Mouse (Mus musculus): Measurements from ENCODE around the gene Npm3. TPM values are rescaled to one million over a fixed set of nuclear protein-coding genes. Genes with fewer than 3 reads are reported as not detected.

Gene Npm3
- polyA plus RNA-seq (2016; fragmentation: Nextera tagmentation; extraction: Ambion mirVana) = 9.2 and 10.2 TPM in 2 replicates

DNA sequence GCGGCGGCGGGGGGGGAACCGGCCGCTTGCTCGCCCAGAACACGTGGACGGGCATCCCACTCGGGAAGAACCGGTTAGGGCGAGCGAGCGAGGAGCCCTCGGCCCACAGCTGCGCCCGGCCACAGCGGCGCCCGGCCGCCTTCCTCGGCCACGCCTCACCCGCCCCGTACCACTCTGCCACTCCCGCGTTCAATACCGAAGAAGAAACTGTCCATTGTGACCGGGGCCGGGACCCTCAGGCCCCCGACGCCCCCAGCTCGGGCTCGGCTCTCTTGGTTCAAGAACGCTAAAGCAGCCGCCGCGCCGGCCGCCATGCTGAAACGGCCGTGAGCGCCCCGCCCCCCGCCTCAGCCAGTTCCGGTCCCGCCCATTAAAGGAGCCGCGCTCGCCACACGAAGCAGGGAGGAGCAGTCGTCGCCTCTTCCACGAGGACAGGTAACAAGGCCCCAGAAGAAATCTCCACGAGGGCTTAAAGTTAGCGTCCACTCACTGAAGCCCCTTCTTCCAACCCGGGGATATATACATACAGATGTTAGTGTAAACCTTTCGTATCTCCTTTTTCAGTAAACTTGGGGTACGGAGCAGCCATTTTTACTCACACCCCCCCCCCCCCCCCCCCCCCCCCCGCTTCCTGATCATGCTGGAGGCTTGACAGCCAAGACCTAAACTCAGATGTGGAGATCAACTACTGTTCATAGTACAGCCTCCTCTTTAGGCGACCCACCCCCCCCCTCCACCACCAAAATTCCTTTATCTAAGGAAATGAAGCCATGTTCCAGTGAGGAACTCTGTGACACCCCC lies at the start of gene Npm3:
Gene Npm3, minus strand, starts transcription at position 349 of the 801 bp plus-strand sequence.
- peak within 1 kb of the TSS; percentile 97 for H3K4me3 ChIP-seq
- peak; percentile 91 for DNase-seq (ENCODE audit: low spot score)
- peak within 1 kb of the TSS; percentile 88 for H3K27ac ChIP-seq
- peaks cover 38% of the 10 kb centered on the region for H3K27me3 ChIP-seq (ENCODE audit: insufficient read depth, poor library complexity, severe bottlenecking)
- H3K9me3 ChIP-seq = no peaks in the 10 kb centered on the region
- peaks cover 39% of the 10 kb centered on the region for H3K36me3 ChIP-seq
- peaks cover 42% of the 10 kb centered on the region for H3K4me1 ChIP-seq (replicated peaks)
- WGBS = under 1% methylated on average over 60 of the region's 60 CpGs

DNA sequence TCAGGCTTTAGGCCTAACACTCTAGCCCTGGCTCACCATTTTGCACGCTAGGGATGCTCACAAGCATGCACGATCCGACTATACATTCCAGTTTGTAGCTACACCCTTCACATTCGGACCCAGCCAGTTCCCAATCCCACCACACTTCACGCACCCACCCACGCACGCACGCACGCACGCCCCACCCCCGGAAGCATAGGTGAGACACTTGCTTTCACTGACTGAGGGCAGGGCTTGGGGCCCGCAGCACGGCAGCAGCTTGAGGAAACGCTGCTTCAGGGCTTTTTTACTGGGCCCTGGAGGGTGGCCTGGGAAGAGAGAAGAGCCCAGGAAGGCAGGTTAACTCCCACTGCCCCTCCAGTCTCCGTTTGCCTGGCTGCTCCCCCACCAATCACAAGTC lies 47.5 kb upstream of the Npm3 start:
- peaks cover 12% of the 10 kb centered on the region for H3K4me1 ChIP-seq (replicated peaks)
- 77% methylated on average over 15 of the region's 15 CpGs for WGBS
- DNase-seq (ENCODE audit: low spot score) = no peak
- H3K36me3 ChIP-seq = no peaks in the 10 kb centered on the region
- H3K4me3 ChIP-seq = no peak overlapping the region
- no peaks in the 10 kb centered on the region for H3K9me3 ChIP-seq
- H3K27ac ChIP-seq = no peak overlapping the region
- no peaks in the 10 kb centered on the region; the same call in 1 of the 2 replicates for H3K27me3 ChIP-seq (ENCODE audit: insufficient read depth, poor library complexity, severe bottlenecking)

DNA sequence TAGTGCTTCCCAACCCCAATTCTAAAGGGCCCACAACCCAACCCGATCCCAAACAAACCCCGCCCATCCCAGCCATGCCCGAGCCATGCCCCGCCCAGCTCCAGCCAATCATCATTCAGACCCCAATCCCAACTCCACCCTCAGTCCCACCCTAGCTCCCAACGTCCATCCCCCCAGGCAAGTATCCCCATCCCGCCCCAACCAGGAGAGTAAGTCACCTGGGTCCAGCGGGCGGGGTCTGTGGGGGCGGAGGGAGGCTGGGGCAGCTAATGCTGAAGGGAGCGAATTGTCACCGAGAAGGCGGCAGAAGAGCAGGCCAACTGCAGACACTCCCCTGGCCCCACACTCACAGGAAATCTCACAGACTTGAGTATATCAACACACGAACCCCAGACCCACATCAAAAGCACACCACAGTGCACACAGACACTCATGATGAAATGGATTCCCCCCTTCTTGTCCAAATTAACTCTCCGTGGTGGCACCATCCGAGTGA lies 46.7 kb upstream of the Npm3 start:
- peak overlapping the region; percentile 47 for H3K4me3 ChIP-seq
- 11% methylated on average over 15 of the region's 15 CpGs for WGBS
- peak; percentile 40 for DNase-seq (ENCODE audit: low spot score)

DNA sequence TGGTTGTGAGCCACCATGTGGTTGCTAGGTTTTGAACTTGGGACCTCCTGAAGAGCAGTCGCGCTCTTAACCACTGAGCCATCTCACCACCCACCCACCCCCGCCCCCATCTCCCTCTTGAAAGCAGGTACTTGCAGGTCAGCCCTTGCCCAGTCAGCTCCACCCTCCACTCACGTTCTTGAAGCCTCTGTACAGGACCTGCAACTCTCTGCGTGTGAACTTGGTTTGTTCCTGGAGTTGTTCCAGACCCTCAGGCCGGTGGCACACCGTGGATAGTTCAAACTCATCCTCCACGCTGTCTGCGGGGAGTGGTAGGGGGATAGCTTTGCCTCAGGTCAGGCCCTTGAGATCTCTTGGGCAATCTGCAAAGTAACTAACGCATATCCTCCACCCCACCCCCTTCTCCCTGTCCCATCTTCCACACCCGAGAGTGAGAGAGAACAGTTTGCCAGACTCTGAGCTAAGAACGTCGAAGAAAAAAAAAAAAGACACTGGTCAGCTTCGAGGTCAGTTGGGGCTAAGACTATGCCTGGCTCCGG lies 46.1 kb upstream of the Npm3 start:
- H3K36me3 ChIP-seq = no peaks in the 10 kb centered on the region
- H3K27ac ChIP-seq = no peak overlapping the region
- no peak for DNase-seq (ENCODE audit: low spot score)
- WGBS = 29% methylated on average over 15 of the region's 15 CpGs
- H3K27me3 ChIP-seq (ENCODE audit: insufficient read depth, poor library complexity, severe bottlenecking) = no peaks in the 10 kb centered on the region
- peaks cover 12% of the 10 kb centered on the region for H3K4me1 ChIP-seq (replicated peaks)
- peak overlapping the region; percentile 47 for H3K4me3 ChIP-seq
- no peaks in the 10 kb centered on the region for H3K9me3 ChIP-seq

More for the DNA sequence above, 46.7 kb upstream of the Npm3 start:
- no peaks in the 10 kb centered on the region for H3K27me3 ChIP-seq (ENCODE audit: insufficient read depth, poor library complexity, severe bottlenecking)
- H3K9me3 ChIP-seq = no peaks in the 10 kb centered on the region
- H3K4me1 ChIP-seq (replicated peaks) = peaks cover 12% of the 10 kb centered on the region
- H3K27ac ChIP-seq = 0 out of 2 replicates have a peak overlapping the region, but pooled peaks have one; percentile 16
- H3K36me3 ChIP-seq = no peaks in the 10 kb centered on the region

DNA sequence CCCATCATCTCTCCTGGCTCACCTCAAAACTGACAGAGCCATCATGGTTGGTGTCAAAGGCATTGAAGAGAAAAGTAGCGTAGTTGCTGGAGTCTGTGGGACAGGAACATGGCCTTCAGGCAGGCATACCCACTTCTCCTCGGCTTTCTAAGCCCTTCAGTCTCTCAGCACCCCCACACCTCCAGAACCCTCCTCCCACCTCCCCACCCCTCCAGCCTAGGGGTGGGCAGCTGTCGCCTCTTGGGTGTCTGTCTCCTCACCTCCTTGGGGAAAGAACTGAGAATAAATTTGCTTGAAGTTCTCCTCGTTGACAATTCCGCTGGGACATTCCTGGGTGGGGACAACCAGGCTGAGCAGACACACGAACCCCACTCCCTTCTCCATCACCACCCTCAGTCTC lies 45.3 kb upstream of the Npm3 start:
- no peak overlapping the region for H3K4me3 ChIP-seq
- no peaks in the 10 kb centered on the region for H3K27me3 ChIP-seq (ENCODE audit: insufficient read depth, poor library complexity, severe bottlenecking)
- no peak for DNase-seq (ENCODE audit: low spot score)
- H3K27ac ChIP-seq = no peak overlapping the region
- H3K9me3 ChIP-seq = no peaks in the 10 kb centered on the region
- H3K4me1 ChIP-seq (replicated peaks) = peaks cover 12% of the 10 kb centered on the region
- 77% methylated on average over 6 of the region's 6 CpGs for WGBS
- H3K36me3 ChIP-seq = no peaks in the 10 kb centered on the region

DNA sequence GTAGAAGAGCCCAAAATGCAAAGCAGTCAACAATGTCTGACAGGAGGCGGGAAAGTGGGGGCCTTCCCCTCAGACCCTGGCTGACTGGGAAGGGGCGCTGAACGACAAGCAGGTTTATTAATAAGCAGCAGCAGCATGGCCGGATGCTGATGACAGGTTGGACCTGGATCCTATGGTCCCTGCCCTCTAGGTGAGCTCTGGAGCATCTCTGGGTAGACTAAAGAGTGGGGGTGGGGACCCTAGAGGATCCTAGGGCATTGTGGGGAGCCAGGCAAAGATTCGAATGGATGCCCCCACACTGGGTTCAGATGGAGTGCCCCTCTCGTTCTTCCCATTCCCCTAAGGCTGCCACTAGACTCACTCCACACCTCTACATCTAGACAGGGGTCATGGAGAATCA lies 43.0 kb upstream of the Npm3 start:
- WGBS = 90% methylated on average over 6 of the region's 6 CpGs
- no peaks in the 10 kb centered on the region for H3K27me3 ChIP-seq (ENCODE audit: insufficient read depth, poor library complexity, severe bottlenecking)

DNA sequence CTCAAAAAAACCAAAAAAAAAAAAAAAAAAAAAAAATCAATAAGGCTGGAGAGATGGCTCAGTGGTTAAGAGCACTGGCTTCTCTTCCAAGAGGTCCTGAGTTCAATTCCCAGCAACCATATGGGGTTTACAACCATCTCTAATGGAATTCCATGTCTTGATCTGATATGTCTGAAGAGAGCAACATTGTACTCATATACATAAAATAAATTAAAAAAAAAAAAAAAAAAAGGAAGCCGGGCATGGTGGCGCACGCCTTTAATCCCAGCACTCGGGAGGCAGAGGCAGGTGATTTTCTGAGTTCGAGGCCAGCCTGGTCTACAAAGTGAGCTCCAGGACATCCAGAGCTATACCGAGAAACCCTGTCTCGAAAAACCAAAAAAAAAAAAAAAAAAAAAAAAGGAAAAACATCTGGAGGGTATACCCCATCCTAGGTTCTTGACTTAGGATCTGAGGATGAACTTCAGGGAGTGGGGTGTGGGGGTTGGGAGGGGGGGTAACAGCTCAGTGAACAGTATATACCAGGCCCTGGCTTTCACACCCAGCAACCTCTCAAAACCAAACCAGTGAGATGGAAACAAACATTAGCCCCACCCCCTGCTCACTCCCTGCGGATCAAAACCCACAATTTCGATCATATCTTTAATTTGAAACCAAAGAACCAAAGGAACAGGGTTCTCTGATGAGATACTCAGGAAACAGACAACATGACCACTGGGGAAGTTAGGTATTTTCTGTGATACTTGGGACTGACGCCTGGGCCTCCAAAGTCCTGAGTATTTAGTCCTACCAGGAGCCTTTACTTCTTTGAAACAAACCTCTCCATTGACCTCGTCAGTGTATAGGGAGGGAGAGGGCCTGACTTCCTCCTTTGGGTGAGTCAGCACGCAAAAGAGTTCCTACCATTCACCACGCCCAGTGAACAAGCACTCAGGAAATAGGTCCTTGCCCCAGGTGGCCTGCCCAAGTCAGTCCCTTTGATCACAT lies 40.8 kb upstream of the Npm3 start:
- no peak for DNase-seq (ENCODE audit: low spot score)
- H3K36me3 ChIP-seq = no peaks in the 10 kb centered on the region
- H3K27ac ChIP-seq = no peak overlapping the region
- 80% methylated on average over 13 of the region's 13 CpGs for WGBS
- no peaks in the 10 kb centered on the region for H3K4me1 ChIP-seq (replicated peaks)
- no peak overlapping the region for H3K4me3 ChIP-seq
- H3K9me3 ChIP-seq = no peaks in the 10 kb centered on the region
- no peaks in the 10 kb centered on the region for H3K27me3 ChIP-seq (ENCODE audit: insufficient read depth, poor library complexity, severe bottlenecking)

More for the DNA sequence above, 43.0 kb upstream of the Npm3 start:
- Histone ChIP-seq H3K36me3 (no peaks in the 10 kb centered on the region), H3K9me3 (no peaks in the 10 kb centered on the region), H3K27ac (no peak overlapping the region), H3K4me3 (no peak overlapping the region), H3K4me1 (replicated peaks) (peaks cover 12% of the 10 kb centered on the region)
- no peak for DNase-seq (ENCODE audit: low spot score)

DNA sequence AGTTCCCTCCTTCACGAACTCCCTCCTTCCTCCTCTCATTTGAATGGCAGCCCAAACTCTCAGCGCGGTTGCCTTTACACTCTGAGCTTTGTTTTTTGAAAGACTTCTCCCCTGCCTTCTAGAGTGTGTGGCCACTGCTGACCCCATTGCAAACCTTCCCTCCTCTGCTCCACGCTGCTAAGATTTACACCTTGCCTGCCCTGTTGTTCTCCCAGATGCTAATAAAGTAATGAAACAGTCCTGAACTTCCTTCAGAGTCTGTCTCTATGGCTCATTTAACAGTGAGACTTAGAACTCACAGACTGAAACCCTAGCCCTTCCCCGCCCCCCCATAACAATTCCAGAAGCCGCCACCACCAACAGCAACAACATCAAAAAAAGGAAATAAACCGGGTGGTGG lies 40.0 kb upstream of the Npm3 start:
- H3K4me3 ChIP-seq = no peak overlapping the region
- WGBS = 77% methylated on average over 7 of the region's 7 CpGs
- no peaks in the 10 kb centered on the region for H3K27me3 ChIP-seq (ENCODE audit: insufficient read depth, poor library complexity, severe bottlenecking)
- no peak for DNase-seq (ENCODE audit: low spot score)
- H3K36me3 ChIP-seq = no peaks in the 10 kb centered on the region
- no peak overlapping the region for H3K27ac ChIP-seq
- no peaks in the 10 kb centered on the region for H3K9me3 ChIP-seq
- H3K4me1 ChIP-seq (replicated peaks) = no peaks in the 10 kb centered on the region

DNA sequence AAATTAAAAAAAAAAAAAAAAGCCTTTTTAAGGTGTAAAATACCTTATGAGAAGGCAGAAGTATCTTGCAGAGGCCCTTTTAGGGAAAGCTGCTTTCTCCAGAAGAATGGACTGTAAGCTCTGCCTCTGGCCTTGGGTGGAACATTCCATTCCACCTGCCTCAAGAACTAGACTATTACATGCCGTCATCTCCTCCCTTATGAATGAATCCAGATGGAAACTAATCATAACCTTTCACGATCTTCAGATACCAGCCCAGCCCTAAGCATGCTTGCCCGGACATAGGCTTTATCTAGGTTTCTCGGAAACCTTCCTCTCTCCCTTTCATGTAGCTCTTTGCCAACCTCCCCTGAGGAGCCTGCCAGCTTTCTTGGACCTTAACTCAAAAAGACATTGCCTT lies 38.9 kb upstream of the Npm3 start:
- 90% methylated on average over 4 of the region's 4 CpGs for WGBS
- no peak for DNase-seq (ENCODE audit: low spot score)

DNA sequence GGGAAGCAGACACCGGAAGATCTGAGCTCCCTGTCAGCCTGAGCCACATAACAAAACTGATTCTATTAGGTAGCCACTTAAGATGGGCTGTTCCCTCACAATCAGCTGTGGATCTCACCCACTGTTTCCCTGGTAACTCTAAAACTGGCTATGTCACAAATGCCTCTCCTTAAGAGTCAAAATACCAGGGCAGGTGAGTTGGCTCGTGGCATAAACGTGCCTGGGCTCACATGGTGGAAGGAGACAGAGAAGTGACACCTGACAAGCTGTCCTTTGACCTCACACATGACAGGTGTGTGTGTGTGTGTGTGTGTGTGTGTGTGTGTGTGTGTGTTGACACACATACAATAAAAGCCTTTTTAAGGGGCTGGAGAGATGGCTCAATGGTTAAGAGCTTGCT lies 38.1 kb upstream of the Npm3 start:
- H3K36me3 ChIP-seq = no peaks in the 10 kb centered on the region
- H3K9me3 ChIP-seq = no peaks in the 10 kb centered on the region
- H3K4me1 ChIP-seq (replicated peaks) = peaks cover 6% of the 10 kb centered on the region; the same call in 1 of the 2 replicates
- H3K4me3 ChIP-seq = no peak overlapping the region
- no peak overlapping the region for H3K27ac ChIP-seq
- no peak for DNase-seq (ENCODE audit: low spot score)
- no peaks in the 10 kb centered on the region for H3K27me3 ChIP-seq (ENCODE audit: insufficient read depth, poor library complexity, severe bottlenecking)
- 72% methylated on average over 3 of the region's 3 CpGs for WGBS

More for the DNA sequence above, 38.9 kb upstream of the Npm3 start:
- no peaks in the 10 kb centered on the region for H3K36me3 ChIP-seq
- no peaks in the 10 kb centered on the region for H3K27me3 ChIP-seq (ENCODE audit: insufficient read depth, poor library complexity, severe bottlenecking)
- H3K4me1 ChIP-seq (replicated peaks) = peaks cover 6% of the 10 kb centered on the region; the same call in 1 of the 2 replicates
- H3K27ac ChIP-seq = no peak overlapping the region
- H3K4me3 ChIP-seq = no peak overlapping the region
- no peaks in the 10 kb centered on the region for H3K9me3 ChIP-seq

DNA sequence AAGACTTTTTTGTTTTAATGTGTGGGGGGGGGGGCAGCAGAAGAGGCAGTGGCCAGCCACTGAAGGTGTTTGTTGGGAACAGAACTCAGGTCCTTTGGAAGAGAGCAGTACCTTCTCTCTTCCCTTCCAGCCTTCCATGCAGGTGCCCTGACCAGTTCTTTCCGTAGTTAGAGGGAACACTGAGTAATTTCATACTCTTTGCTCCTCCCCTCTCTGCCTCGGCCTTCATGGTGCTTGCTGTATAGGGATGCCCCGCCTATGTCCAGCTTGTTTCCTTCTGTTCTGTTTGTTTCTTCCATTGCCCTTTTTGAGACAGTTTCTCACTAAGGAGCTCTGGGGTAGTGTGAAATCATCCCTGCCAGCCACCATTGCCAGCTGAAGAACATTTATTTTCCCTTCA lies 36.1 kb upstream of the Npm3 start:
- no peak for DNase-seq (ENCODE audit: low spot score)
- no peaks in the 10 kb centered on the region for H3K9me3 ChIP-seq
- H3K4me1 ChIP-seq (replicated peaks) = peaks cover 24% of the 10 kb centered on the region
- peaks cover 9% of the 10 kb centered on the region for H3K36me3 ChIP-seq
- WGBS = 65% methylated on average over 3 of the region's 3 CpGs
- no peak overlapping the region for H3K27ac ChIP-seq
- no peak overlapping the region for H3K4me3 ChIP-seq
- H3K27me3 ChIP-seq (ENCODE audit: insufficient read depth, poor library complexity, severe bottlenecking) = no peaks in the 10 kb centered on the region

DNA sequence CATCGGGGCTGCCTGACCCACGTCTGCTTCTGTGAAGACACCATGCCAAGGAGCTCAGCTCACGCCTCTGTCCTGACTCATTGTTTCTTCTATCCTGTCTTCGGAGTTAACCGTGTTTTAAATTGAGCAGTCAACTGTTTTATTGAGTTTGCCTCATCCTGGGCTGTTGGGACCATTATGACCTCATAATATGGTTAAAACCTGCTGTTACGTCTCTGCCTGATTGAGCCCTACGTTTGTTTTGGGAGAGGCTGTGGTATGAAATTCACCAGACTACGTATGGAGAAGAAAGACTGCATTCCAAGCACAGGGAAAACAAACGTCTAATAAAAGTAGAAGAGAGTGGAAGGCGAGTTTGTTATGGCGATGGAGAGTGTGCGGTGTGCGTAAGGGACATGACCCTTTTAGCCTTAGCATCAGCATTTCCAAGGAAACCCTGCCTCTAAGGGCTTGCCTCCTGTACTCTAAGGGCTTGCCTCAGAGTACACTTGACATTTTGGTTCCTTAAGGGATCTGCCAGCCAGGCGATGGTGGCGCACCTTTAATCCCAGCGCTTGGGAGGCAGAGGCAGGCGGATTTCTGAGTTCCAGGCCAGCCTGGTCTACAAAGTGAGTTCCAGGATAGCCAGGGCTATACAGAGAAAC lies 34.7 kb upstream of the Npm3 start:
- H3K4me1 ChIP-seq (replicated peaks) = peaks cover 35% of the 10 kb centered on the region
- peak overlapping the region; percentile 99 for H3K27ac ChIP-seq
- no peaks in the 10 kb centered on the region for H3K27me3 ChIP-seq (ENCODE audit: insufficient read depth, poor library complexity, severe bottlenecking)
- H3K4me3 ChIP-seq = peak overlapping the region; percentile 95
- WGBS = 33% methylated on average over 17 of the region's 17 CpGs
- no peaks in the 10 kb centered on the region for H3K9me3 ChIP-seq
- no peak for DNase-seq (ENCODE audit: low spot score)
- peaks cover 23% of the 10 kb centered on the region for H3K36me3 ChIP-seq

Data from hindbrain, embryonic 10.5 days (tissue).